Mouse (Mus musculus) CH12.LX (cell line): Measurements from ENCODE around the gene Tmem174.

Experiments used
- CHD2 ChIP-seq: IDR thresholded peaks from 2 replicates; pipeline ENCODE4 v1.6.1; 2011; ENCODE audit warnings: low read length, improper control_type of control experiment
- CTCF ChIP-seq, 2 experiments: IDR thresholded peaks in 1 of 2; conservative IDR thresholded peaks in 1 of 2; 2 replicates each; pipeline ENCODE4 v1.5.1; 2011 to 2012; ENCODE audit warnings: low read depth in 2 of 2, low read length in 2 of 2, improper control_type of control experiment in 1 of 2, inconsistent platforms in 1 of 2, mild to moderate bottlenecking in 1 of 2, moderate library complexity in 1 of 2
- E2F4 ChIP-seq: IDR thresholded peaks from 2 replicates; pipeline ENCODE4 v1.6.1; 2011; ENCODE audit warnings: low read depth, low read length, improper control_type of control experiment; ENCODE audit not compliant: insufficient replicate concordance
- GABPA ChIP-seq: IDR thresholded peaks from 2 replicates; pipeline ENCODE4 v1.6.1; 2012; ENCODE audit warnings: low read depth, low read length, improper control_type of control experiment, inconsistent platforms; ENCODE audit not compliant: insufficient replicate concordance
- MAZ ChIP-seq: IDR thresholded peaks from 2 replicates; pipeline ENCODE4 v1.6.1; 2012; ENCODE audit warnings: low read depth, mild to moderate bottlenecking, inconsistent platforms, low read length, improper control_type of control experiment, moderate library complexity
- MEF2A ChIP-seq: IDR thresholded peaks from 2 replicates; pipeline ENCODE4 v1.6.1; 2014; ENCODE audit warnings: low read depth, mild to moderate bottlenecking, inconsistent platforms, low read length, improper control_type of control experiment, borderline replicate concordance
- TCF12 ChIP-seq: IDR thresholded peaks from 2 replicates; pipeline ENCODE4 v1.6.1; 2014; ENCODE audit warnings: low read depth, mild to moderate bottlenecking, inconsistent platforms, low read length, improper control_type of control experiment
- ZNF384 ChIP-seq: IDR thresholded peaks from 2 replicates; pipeline ENCODE4 v1.6.1; 2012; ENCODE audit warnings: low read depth, low read length, improper control_type of control experiment, inconsistent platforms

DNA sequence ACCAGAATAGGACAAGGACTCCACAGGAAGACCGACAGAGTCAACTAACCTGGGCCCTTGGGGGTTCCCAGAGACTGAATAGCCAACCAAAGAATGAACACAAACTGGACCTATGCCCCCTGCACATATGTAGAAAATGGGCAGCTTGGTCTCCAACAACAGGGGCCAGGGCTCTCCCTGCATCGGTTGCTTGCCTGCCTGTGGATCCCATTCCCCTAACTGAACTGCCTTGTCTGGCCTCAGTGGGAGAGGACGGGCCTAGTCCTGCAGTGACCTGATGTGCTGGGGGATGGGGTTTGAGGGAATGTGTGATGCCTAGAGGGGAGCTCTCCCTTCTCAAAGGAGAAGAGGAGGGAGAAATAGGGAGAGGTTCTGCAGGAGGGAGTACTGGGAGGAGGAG is 32.1 kb upstream of the Tmem174 start:
- TF ChIP-seq GABPA (no peak), CHD2 (no peak), E2F4 (no peak), TCF12 (no peak), CTCF (conservative IDR thresholded peaks at IDR 0.05 in 1 of 2, IDR thresholded peaks at IDR 0.05 in 1 of 2; ENCODE audit: low read depth in 2 of 2, low read length in 2 of 2) (no peak), ZNF384 (no peak), MEF2A (no peak), MAZ (no peak)
